Mouse (Mus musculus) bone marrow, adult 2 months (tissue): ENCODE measurements around the gene Spata19.

Source experiments
- CTCF ChIP-seq: fragments of 200-500 bp; IDR thresholded peaks from 2 replicates; pipeline ENCODE4 v1.5.1; 2011; ENCODE audit warnings: low read length, control low read depth; ENCODE audit not compliant: control insufficient read depth, insufficient read depth
- POLR2A ChIP-seq: fragments of 200-500 bp; IDR thresholded peaks from 2 replicates; pipeline ENCODE4 v1.6.1; 2011; ENCODE audit warnings: low read depth, mild to moderate bottlenecking, control low read depth, low read length, borderline replicate concordance; ENCODE audit not compliant: control insufficient read depth

DNA sequence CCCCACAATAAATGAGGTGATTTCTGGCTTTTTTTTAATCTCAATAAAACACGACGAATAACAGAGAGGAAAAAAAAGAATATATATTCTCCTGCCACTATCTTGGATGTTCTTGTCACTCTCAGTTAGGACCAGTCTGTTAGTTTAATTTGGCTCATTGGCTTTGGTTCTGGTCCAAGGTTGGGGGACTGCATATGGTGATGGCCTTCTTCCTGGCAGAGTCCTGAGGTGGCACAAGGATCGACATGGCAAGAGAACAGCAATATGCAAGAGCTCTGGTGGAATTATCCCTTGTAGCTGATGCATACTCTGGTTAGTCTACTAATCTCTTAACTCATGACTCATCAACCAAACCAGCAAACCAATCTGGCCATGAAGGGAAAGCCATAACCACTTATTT is 9.6 kb upstream of the Spata19 start:
- TF ChIP-seq CTCF (no peak), POLR2A (no peak)
